Mouse (Mus musculus) forebrain, embryonic 15.5 days (tissue): ENCODE measurements around the gene Top3b. TPM values are rescaled to one million over a fixed set of nuclear protein-coding genes. Genes with fewer than 3 reads are reported as not detected.

Experiments
- ATAC-seq: fragments of 200-750 bp; cut with Nextera tagmentation; replicated peaks from 2 replicates; pipeline ENCODE4 v1.8.0; 2017; ENCODE audit warnings: mild to moderate bottlenecking, moderate TSS enrichment, moderate library complexity
- H3K27ac ChIP-seq: fragments of 300-500 bp; sonication (generic); replicated peaks from 2 replicates; pipeline ENCODE4 v1.5.1; 2015; ENCODE audit warnings: mild to moderate bottlenecking, inconsistent platforms
- H3K27me3 ChIP-seq: fragments of 300-500 bp; sonication (generic); 2 replicates; pipeline ENCODE4 v1.6.1; 2015; ENCODE audit warnings: inconsistent platforms
- H3K36me3 ChIP-seq: fragments of 300-500 bp; sonication (generic); 2 replicates; pipeline ENCODE4 v1.6.1; 2015; ENCODE audit warnings: mild to moderate bottlenecking, inconsistent platforms
- H3K4me1 ChIP-seq: fragments of 300-500 bp; sonication (generic); 2 replicates; pipeline ENCODE4 v1.6.1; 2015; ENCODE audit warnings: inconsistent platforms
- H3K4me2 ChIP-seq: fragments of 300-500 bp; sonication (generic); replicated peaks from 2 replicates; pipeline ENCODE4 v1.6.1; 2015; ENCODE audit warnings: mild to moderate bottlenecking, inconsistent platforms
- H3K4me3 ChIP-seq: fragments of 300-500 bp; sonication (generic); 2 replicates; pipeline ENCODE4 v1.5.1; 2015; ENCODE audit warnings: mild to moderate bottlenecking, inconsistent platforms
- H3K9ac ChIP-seq: fragments of 300-500 bp; sonication (generic); replicated peaks from 2 replicates; pipeline ENCODE4 v1.6.1; 2015; ENCODE audit warnings: mild to moderate bottlenecking, inconsistent platforms
- H3K9me3 ChIP-seq: fragments of 300-500 bp; sonication (generic); 2 replicates; pipeline ENCODE4 v1.6.1; 2016; ENCODE audit warnings: inconsistent platforms
- WGBS: fragments of 180-500 bp; shearing (Covaris S2); methylation state at CpG from one replicate; pipeline ENCODE4 v1.1.7; 2015; ENCODE audit warnings: mixed read lengths; 5-methylcytosine and 5-hydroxymethylcytosine counted together
- polyA plus RNA-seq: library from polyadenylated mRNA; unstranded; fragments of >200 nt; fragmentation: Nextera tagmentation; extraction: Ambion mirVana; gene quantifications from 2 replicates; pipeline ENCODE4 v1.2.1, GENCODE M21; 2015

Gene Top3b
- polyA plus RNA-seq, 1 experiment from 2014 or later = 68.8 TPM

DNA sequence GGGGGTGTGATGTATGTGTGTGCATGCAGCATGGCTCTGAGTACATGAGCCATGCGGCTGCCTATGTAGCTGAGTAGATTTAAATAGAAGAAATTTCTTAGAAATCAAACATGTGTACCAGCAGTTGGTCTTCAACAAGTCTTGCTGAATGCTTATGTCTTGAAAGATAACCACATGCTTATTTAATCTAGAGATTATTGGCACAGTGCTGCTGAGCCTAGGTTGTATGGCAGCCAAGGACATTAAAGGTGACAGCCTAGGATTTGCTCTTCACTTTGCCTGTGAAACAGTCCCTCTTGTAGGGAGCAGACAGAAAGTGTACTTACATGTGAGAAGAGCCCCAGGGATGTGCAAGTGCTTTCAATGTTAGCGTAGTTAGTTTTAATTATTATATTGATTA lies 70.5 kb downstream of the Top3b start:
- Histone ChIP-seq H3K27me3 (no peaks in the 10 kb centered on the region), H3K36me3 (no peaks in the 10 kb centered on the region), H3K4me1 (no peaks in the 10 kb centered on the region), H3K9me3 (no peaks in the 10 kb centered on the region), H3K27ac (no peak overlapping the region), H3K4me2 (no peak overlapping the region), H3K4me3 (no peak overlapping the region), H3K9ac (no peak overlapping the region)
- WGBS = 93% methylated on average over 2 of the region's 2 CpGs
- ATAC-seq = no peak

Other genes with a start within 250 kb of the Top3b start
- not detected in 2 replicates for gene Olfr19, start 194.3 kb upstream of the Top3b start, polyA plus RNA-seq
- 9.7 and 11.3 TPM in 2 replicates for gene Spag6l, start 41.3 kb upstream of the Top3b start, polyA plus RNA-seq
- gene Igll1, start 6.8 kb upstream of the Top3b start, polyA plus RNA-seq = not detected in 2 replicates
- 1.7 and 2.7 TPM in 2 replicates for gene Vpreb1, start 107 bp downstream of the Top3b start, polyA plus RNA-seq
- gene Ppm1f, start 25.7 kb downstream of the Top3b start, polyA plus RNA-seq = 25.4 and 26.4 TPM in 2 replicates
- gene Mapk1, start 112.6 kb downstream of the Top3b start, polyA plus RNA-seq = 186 and 193 TPM in 2 replicates
- 181 and 183 TPM in 2 replicates for gene Ypel1, start 199.0 kb downstream of the Top3b start, polyA plus RNA-seq
- 161 and 162 TPM in 2 replicates for gene Ppil2, start 240.5 kb downstream of the Top3b start, polyA plus RNA-seq